Mouse (Mus musculus): ENCODE data around the gene Vinac1. TPM values are rescaled to one million over a fixed set of nuclear protein-coding genes. Genes with fewer than 3 reads are reported as not detected.
A peak's percentile ranks its signal among the peaks of the same experiment; 100 is the strongest.

Vinac1 gene
- under 1 TPM; 0.09 to 0.17 TPM for total RNA-seq (2021)
- long read RNA-seq, experiment 1, partial matches to known transcripts: 1 of 1 reads
- long read RNA-seq, experiment 1, other reads (novel, unspliced or antisense): 0 of 1 reads
- long read RNA-seq, experiment 2: 0 reads

DNA sequence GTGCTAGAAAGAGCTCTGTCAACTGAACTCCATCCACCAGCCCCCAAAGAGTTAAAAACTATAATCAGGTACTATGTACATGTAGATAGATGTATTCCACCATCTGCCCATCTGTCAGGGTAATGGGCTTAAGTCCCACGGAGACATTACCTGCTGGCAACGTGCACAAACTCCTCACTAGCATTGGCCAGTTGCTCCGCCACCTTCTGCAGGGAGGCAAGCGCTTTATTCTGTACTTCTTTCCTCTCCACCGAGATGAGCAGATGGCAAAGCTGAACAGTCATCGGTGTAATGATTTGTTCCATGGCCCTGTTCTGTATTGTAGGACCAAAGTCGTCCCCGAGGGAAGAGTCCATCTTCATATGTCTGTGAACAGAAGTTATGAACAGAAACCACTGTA lies at the start of gene Vinac1:
Gene Vinac1 (minus strand): TSS at position 362 of the 400 bp plus-strand sequence.
- no peak for DNase-seq (ENCODE audit: low spot score in 2 of 2)

DNA sequence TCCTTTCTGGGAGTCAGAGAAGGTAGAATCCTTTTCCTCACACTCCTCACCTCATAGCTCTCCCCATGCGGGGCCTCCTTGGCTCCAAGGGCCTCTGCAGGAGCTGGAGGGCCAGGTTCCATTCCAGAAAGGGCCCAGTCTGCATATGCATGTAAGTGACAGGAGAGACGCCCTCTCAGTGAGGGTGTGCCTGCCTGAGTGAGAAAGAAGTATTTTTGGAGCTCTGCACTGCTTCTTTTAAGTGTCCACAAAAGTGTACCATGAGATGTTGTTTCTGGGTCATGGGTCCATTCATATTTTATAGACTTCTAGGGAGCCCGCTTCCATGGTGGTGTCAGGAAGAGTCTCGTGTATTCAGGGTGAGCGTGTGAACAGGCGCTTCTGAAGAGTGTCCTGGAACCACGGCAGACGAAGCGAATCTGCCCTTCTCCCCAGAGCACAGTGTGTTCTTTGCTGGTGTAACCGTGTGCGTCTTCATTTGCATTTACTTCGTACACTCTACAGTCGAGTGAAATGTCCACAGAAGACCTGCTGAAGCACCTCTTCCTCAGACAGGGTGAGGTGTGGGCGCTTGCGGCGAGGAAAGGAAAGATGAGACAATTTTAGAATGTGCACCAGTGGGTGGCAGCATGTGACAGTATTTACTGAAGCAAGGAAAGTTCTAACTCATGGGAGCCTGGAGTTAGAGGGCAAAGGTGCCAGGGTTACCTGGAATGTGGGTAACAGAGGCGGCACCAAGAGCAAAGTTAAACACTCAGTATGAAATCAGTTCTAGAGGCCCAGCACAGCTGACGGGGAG lies 46.2 kb upstream of the Vinac1 start:
- DNase-seq (ENCODE audit: low spot score in 2 of 2): no peak

DNA sequence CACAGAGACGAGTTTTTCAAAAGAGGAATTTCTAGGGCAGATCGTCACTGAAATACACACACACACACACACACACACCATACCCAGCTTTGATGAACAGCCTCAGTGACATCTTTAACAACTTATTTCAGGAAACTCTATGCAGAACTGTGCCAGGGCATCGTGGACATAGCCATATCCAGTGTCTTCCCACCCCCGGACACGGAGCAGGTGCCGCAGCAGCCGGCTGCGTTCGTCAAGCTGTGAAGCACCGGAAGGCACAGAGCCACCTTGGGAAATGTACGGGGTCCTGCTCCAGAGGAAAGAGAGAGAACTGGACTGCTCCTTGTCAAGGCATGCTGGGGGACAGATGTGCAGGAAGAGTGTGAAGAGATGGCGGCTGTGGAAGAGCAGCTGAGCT lies 44.8 kb upstream of the Vinac1 start:
- no peak for DNase-seq (ENCODE audit: low spot score in 2 of 2)

DNA sequence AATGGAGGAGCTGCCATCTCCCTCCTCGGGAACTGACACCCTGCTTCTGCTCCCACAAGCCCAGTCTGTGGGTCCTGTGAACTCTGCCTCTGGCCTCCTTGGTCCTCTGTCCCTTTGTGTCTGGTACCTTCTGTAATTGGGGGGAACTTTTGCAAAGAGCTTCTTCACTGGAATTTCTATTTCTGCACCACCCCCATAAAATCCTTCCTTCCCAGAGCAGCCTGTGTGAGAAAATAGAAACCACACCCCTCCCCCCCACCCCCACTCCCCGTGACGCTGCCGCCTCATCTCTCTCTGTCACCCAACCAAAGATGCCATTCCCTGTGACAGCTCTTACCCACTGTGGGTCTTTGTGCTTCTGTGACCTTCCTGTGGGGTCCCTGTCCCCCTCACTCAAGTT lies 42.4 kb upstream of the Vinac1 start:
- DNase-seq (ENCODE audit: low spot score in 2 of 2): no peak

DNA sequence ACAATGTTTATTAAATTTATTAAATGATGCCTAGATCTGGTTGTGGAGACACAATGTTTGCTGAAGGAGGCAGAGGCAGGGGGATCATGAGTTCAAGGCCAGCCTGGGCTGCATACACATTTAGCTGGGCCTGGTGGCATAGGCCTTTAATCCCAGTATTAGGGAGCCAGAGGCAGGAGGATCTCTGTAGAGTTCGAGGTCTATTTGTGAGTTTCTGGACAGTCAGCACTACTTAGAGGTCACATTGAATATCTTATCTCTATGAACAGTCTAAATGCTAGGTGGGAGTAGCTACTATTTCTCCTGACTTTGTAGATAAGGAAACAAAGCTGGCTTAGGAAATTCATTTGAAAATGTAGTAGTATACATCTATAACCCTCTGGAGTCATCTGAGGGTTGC lies 39.5 kb upstream of the Vinac1 start:
- DNase-seq (ENCODE audit: low spot score in 2 of 2): no peak

DNA sequence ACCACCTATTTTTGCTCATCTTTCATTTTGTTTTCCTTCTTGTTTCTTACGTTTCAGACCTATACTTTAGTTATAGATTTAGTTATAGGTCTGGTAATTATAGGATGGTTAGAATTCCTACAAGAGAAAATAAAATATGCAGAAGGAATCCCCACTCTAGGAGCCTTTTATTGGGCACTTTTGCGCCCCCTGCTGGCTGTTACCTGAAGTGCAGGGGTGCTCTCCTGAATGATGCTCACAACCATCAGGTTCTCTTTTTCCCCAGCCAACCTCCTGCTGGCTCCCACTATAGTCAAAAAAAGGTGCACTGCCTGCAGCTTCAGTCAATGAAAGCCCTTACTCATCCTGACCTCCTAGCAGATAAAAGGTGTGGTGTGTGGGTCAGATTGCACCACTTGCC lies 37.0 kb upstream of the Vinac1 start:
- DNase-seq (ENCODE audit: low spot score in 2 of 2): no peak

DNA sequence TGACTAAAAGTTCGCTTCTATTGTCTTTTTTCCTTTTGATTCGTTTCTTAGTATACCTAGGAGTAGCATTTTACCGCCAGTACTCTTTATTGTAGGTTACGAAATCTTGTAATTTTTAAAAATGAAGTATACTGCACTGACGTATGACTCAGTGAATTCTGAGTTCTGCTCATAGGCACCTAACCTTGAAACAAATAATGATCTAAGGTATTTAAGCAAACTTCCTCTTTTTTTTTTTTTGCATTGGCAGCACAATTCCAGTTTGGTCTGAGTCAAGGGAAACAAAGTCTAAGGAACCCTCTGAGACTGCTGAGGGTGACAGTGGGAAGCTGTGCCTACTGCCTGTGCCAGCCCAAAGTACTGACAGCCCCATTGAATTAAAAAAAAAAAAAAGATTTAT lies 35.5 kb upstream of the Vinac1 start:
- DNase-seq (ENCODE audit: low spot score in 2 of 2): no peak

DNA sequence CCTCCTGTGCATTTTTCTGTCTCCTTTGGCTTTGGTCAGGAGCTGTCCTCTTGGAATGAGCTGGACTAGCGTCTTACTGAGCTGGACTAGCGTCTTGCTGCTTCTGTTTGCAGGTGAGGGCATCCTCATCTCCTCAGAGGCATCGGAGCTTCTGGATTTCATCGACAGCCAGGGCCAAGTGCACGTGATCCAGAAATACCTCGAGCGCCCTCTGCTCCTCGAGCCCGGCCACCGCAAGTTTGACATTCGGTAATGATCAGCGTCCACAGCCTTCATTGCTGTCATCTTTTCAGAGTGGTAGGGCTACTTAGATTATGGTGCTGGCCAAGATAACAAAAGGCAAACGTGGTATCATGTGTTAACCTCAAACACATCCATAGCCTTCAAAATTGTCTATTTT lies 33.1 kb upstream of the Vinac1 start:
- no peak for DNase-seq (ENCODE audit: low spot score in 2 of 2)

DNA sequence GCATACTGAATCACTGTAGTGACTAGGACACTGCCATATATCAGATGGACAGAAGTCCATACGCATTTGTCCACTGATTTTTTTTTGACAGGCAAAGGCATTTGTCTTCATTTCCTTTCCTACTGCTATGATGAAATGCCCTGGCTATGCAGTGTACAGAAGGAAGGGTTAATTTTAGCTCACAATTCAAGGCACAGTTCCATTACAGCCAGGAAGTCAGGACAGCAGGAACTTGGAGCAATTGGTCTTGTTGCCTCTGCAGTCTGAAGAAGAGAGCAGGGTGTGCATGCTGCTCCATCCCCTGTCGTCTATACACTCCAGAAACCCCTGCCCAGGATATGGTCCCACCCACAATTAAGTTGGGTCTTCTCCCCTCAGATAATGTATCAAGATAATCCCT lies 31.2 kb upstream of the Vinac1 start:
- DNase-seq (ENCODE audit: low spot score in 2 of 2): no peak

DNA sequence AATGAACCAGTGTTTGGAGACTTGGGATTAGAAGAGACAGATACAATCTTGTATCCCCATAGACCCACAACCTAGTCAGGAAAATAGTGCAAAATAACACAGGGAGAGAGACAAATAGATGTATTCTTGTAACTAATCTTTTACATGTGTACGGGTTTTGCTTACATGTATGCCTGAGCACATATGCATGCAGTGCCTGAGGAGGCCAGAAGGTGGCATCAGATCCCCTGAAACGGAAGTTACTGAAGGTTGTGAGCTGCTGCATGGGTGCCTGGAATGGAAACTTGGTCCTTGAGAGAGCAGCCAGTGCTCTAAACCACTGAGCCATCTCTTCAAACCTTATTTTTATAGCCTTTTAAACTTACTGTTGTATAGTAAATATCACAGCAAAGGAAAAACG lies 30.3 kb upstream of the Vinac1 start:
- DNase-seq (ENCODE audit: low spot score in 2 of 2): no peak

DNA sequence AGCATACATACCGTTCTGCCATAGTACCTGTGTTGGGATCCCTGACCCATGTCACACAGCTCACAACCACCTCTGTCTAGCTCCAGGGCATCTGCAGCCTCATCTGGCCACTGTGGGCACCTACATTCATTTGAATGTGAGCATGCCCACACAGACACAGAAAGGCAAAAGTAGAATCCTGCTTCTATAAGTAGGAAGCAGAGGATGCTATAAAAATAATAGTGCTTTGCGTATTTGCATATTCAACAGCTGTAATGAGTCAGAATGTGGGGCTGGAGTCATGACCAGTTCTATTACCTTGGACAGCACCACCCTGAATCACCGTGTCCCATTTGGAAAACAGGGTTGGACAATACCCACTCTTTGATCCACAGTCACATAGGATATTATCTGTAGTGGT lies 22.3 kb upstream of the Vinac1 start:
- no peak for DNase-seq (ENCODE audit: low spot score in 2 of 2)

DNA sequence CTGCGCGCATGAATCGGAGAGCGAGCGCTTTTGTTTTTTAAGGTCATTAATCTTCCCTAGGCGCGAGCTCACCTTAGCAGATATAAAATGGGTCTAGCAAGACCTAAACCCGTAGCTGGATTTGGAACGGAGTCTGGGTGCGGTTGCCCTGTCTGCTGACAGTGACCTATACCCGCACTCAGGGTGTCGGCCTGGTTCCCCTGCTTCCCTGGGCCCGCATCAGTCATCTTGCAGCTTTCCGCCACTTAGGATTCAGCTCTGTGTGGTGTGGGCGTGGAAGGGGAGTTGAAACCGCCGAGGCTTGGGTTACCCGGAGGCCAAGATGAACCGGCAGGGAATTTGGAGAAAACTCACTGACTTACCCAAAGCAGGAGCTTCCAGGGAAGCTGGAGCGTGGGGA lies 18.4 kb upstream of the Vinac1 start:
- peak; percentile 23 to 37 for DNase-seq (ENCODE audit: low spot score in 2 of 2)

DNA sequence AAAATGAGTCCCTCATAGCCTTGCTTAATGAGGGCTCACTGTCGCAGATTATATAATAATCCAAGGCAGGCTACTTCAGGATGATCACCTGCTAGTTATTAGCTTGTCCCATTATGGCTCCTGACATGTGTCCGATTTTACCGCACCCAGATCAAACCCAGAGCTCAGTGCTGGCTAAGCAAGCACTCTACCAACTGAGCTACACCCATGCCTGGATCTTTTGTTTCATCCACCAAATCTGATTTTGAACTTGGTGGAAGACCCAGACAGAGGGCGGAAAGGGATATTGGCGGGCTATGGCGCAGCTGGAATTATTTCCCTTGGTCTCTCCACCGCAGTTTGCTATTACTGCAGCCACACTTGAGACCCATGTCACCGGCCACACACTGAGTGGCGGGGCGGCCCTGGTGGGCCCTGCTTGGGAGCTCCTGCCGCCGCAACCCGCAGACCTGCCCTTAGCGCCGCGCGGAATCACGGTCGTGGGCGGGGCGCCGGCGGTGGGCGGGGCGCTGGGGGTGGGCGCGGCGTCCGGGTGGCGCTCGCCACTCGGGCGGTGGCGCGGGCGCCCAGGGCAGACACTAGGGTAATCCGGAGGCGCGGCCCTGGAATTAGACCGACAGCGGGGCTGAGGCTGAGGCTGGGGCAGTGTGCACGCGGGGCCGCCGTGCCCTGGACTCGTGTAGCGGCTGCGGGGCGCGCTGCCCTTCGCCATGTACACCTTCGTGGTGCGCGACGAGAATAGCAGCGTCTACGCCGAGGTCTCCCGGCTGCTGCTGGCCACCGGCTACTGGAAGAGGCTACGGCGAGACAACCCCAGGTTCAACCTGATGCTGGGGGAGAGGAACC lies 17.7 kb upstream of the Vinac1 start, which contains the start of gene Ttl:
Gene Ttl (plus strand): TSS at position 506 of the 846 bp plus-strand sequence.
- peak; percentile 62 to 69 for DNase-seq (ENCODE audit: low spot score in 2 of 2)

DNA sequence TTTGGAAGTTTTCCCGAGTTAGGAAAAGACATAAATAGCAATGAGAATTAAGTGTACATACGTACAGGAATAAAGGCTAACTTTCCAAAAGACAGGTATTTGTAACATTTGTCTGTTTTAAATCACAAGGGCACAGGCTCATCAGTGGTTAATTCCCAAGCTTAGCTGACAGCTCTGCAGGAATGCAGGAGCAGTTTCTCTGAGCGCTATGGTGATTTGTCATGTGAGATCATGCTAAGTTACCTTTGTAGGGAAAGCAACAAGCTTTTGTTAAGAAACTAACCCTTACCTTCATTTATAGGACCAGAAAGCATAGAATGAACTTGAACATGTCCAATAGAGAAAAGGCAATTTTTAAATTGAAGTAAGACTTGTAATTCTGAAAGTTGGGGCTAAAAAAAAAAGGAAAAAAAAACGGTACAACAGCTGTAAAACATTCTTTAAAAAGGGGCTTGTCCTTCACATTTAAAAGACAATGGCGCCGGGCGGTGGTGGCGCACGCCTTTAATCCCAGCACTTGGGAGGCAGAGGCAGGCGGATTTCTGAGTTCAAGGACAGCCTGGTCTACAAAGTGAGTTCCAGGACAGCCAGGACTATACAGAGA lies 13.6 kb upstream of the Vinac1 start:
- DNase-seq (ENCODE audit: low spot score in 2 of 2): no peak

DNA sequence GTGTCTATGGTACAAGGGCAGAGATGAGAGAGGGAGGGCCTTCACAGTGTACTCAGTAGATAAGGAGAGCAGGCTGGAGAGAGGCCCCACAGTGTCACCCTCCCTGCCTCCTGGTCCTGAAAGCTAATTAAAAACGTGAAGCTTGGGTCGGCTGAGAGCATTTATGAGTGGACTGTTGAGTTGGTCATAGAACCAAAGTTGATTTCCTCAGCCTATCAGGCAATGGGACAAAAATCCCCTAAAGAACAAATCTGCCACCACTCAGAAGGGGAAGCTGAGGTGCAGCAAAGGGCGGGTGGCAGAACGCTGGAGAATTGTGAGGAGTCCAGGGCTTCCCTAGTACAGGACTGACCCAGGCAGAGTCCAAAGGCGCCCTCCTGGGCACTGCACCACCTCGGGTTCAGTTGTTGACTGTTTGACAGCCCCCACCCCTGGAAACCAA lies 10.0 kb upstream of the Vinac1 start:
- no peak for DNase-seq (ENCODE audit: low spot score in 2 of 2)

DNA sequence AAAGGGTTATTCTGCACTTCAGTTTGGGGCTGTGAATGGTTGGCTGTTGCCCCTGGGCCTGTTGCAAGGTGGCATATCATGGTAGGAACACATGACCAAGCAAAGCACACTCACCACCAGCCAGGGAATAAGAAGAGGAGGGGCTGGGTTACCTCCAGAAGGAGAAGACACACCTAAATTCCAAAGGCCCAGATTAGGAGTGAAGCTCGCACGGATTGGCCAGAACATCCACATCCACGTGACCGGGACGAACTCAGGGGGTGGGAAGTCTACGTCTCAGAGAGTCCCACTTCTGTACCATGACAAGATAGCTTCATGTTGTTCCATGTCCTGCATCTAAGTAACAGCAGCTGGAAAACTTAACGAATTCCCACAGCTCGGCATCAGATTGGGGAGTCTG lies 9.3 kb upstream of the Vinac1 start:
- no peak for DNase-seq (ENCODE audit: low spot score in 2 of 2)

DNA sequence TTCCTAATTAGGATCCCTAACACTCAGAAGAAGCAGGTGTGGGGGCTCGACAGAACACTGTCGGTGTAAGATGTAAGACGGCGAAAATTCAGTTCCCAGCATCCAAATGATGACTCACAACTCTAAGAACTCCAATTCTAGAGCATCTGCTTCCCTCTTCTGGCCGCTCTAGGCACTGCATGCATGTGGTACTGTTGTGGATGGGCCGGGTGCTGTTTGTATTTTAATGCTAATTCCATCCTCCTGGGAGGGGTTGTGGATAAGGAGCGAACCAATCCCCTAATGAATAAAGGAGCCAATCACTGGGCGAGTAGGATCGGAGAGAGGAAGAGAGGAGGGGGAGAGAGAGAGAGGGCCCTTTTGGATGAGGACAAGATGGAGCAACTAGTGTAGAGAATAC lies 8.6 kb upstream of the Vinac1 start:
- DNase-seq (ENCODE audit: low spot score in 2 of 2): no peak

DNA sequence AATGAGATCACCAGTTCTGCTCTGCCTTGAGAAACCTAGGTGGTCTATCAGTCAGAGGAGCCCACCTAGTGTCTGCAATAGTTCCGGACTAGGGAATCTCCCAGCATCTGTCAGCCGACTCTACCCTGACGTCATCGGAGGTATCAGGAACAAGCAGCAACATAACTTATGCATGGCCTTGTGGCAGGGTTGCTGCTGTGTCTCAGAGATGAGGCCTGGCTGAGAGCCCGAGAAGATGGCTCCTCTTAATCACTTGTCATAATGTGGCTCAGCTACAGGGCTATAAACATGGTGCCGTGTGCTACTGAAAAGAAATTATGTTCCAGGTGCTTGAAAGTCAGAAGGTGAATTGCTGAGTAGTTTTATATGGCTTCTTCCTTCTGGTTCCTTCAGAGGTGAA lies 7.8 kb upstream of the Vinac1 start:
- DNase-seq (ENCODE audit: low spot score in 2 of 2): no peak

DNA sequence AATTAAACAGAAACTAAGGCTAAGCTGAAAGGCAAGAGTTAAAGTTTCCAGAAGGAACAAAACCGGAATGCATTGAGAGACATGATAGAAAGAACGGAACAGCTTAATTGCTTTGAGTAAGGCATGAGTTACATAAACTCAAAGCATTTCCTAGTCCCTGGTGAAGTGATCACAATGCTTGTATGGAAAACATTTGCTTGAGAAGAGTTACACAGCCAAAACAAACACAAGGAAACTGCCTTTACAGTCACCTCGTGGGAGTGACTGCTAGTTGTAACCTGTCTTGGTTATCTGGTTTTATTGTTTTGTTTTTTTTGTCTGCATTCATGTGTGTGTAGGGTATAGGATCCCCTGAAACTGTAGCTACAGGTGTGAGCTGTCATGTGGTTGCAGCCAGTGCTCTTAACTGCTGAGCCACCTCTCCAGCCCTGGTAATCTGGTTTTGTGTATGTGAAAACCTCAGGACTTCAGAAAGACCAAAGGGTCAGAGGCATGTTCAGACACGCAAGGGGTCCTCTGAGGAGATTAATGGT lies 4.5 kb upstream of the Vinac1 start:
- DNase-seq (ENCODE audit: low spot score in 2 of 2): no peak

DNA sequence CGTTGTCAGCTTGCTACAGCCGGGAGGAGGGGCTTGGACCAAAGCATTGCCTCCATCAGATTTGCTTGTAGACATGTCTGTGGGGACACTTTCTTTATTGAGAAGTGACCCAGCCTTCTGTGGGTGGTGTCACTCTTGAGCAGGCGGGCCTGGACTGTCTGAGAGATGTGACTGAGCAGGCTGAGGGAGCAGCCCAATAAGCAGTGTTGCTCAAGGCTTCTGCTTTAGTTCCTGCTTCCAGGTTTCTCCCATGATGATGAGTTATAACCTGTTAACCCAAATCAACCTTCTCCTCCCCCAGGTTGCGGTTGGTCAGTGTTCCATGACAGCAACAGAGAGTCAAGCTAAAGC lies 1.2 kb downstream of the Vinac1 start:
- DNase-seq (ENCODE audit: low spot score in 2 of 2): no peak

DNA sequence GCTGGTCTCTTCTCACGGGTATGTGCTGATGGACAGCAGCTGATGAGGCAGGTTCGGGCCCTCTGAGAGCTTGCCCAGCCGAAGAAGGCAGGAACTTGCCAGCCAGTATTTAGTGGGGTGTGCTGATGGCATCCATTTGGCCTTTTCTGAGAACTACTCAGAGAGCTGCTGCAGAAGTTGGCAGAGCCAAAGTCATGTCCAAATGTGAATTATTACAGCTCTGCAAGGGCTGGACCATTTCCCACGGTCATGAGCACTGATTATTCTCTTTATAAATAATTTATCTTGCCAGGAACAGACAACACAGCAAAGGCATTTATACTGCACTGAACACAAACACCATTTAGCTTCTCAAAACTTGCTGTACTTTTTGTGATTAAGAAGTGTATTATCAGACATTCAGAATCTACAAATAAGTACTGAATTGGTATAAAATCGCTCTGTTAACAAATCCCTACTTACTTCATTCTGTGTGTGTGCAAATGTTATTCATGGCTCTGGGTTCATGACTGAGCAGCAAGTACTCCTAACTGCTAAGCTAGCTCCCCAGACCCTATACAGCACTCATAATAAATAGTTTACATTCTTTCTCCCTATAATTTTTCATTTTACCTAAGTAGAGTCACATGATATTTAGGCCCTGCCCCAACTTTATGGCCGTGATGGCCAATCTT lies 1.7 kb downstream of the Vinac1 start:
- no peak for DNase-seq (ENCODE audit: low spot score in 2 of 2)
